Mouse (Mus musculus): ENCODE measurements at regions not wholly inside any gene's neighbourhood (a gene's known extent, or its start where the extent isn't known, plus 50 kb on each side); places are given as distances from the start of the nearest gene placed in this dataset.
A peak's percentile ranks its signal among the peaks of the same experiment; 100 is the strongest.

- no peak for DNase-seq
- peaks cover 5% of the 10 kb centered on the region; the same call in 1 of the 2 replicates for H3K36me3 ChIP-seq (replicated peaks; ENCODE audit: insufficient read depth, low read length)
- H3K9ac ChIP-seq (replicated peaks): no peak overlapping the region
- H3K27ac ChIP-seq (ENCODE audit: low read depth): no peak overlapping the region
- no peak overlapping the region for H3K4me2 ChIP-seq (ENCODE audit: low read depth, low read length)
- no peaks in the 10 kb centered on the region for H3K27me3 ChIP-seq (ENCODE audit: insufficient read depth, low read length)
- no peaks in the 10 kb centered on the region for H3K4me1 ChIP-seq (ENCODE audit: insufficient read depth)
- H3K9me3 ChIP-seq (ENCODE audit: low read length): no peaks in the 10 kb centered on the region
- no peak for TF ChIP-seq CTCF (IDR thresholded peaks at IDR 0.05; ENCODE audit: low read depth)
- no peak for TF ChIP-seq EP300 (IDR thresholded peaks at IDR 0.05; ENCODE audit: low read depth)
- no peak overlapping the region for H3K4me3 ChIP-seq (ENCODE audit: low read depth, low read length)
- ATAC-seq: no peak
- WGBS (ENCODE audit: insufficient replicate concordance): 83% methylated on average over 4 of the region's 4 CpGs
Observed at GRCm38 (mm10) chr15:62246561-62247079, 1323.8 kb upstream of the A1bg start.

GRCm38 (mm10) chr15:62245237-62245636, 1322.4 kb upstream of the A1bg start:
- H3K27me3 ChIP-seq (ENCODE audit: insufficient read depth, low read length): no peaks in the 10 kb centered on the region
- no peak for ATAC-seq
- H3K9ac ChIP-seq (replicated peaks): no peak overlapping the region
- no peak for DNase-seq
- H3K9me3 ChIP-seq (ENCODE audit: low read length): no peaks in the 10 kb centered on the region
- H3K4me1 ChIP-seq (ENCODE audit: insufficient read depth): no peaks in the 10 kb centered on the region
- no peak overlapping the region for H3K4me3 ChIP-seq (ENCODE audit: low read depth, low read length)
- no peak overlapping the region for H3K27ac ChIP-seq (ENCODE audit: low read depth)
- H3K36me3 ChIP-seq (replicated peaks; ENCODE audit: insufficient read depth, low read length): peaks cover 5% of the 10 kb centered on the region; the same call in 1 of the 2 replicates
- WGBS (ENCODE audit: insufficient replicate concordance): 84% methylated on average over 1 of the region's 1 CpGs
- TF ChIP-seq CTCF (IDR thresholded peaks at IDR 0.05; ENCODE audit: low read depth) (no peak), EP300 (IDR thresholded peaks at IDR 0.05; ENCODE audit: low read depth) (no peak)
- H3K4me2 ChIP-seq (ENCODE audit: low read depth, low read length): no peak overlapping the region

GRCm38 (mm10) chr15:62244819-62245218, 1322.0 kb upstream of the A1bg start:
- 89% methylated on average over 3 of the region's 3 CpGs for WGBS (ENCODE audit: insufficient replicate concordance)
- TF ChIP-seq EP300 (IDR thresholded peaks at IDR 0.05; ENCODE audit: low read depth) (no peak), CTCF (IDR thresholded peaks at IDR 0.05; ENCODE audit: low read depth) (no peak)
- ATAC-seq (no peak), DNase-seq (no peak)
- Histone ChIP-seq H3K9me3 (ENCODE audit: low read length) (no peaks in the 10 kb centered on the region), H3K4me1 (ENCODE audit: insufficient read depth) (0 out of 2 replicates have a peak, but pooled peaks cover 3% of the 10 kb centered on the region), H3K4me3 (ENCODE audit: low read depth, low read length) (no peak overlapping the region), H3K4me2 (ENCODE audit: low read depth, low read length) (no peak overlapping the region), H3K27ac (ENCODE audit: low read depth) (no peak overlapping the region), H3K27me3 (ENCODE audit: insufficient read depth, low read length) (no peaks in the 10 kb centered on the region), H3K36me3 (replicated peaks; ENCODE audit: insufficient read depth, low read length) (peaks cover 5% of the 10 kb centered on the region; the same call in 1 of the 2 replicates), H3K9ac (replicated peaks) (no peak overlapping the region)

GRCm38 (mm10) chr15:62240031-62240430, 1317.2 kb upstream of the A1bg start:
- Histone ChIP-seq H3K4me3 (ENCODE audit: low read depth, low read length) (no peak overlapping the region), H3K9ac (replicated peaks) (no peak overlapping the region), H3K27me3 (ENCODE audit: insufficient read depth, low read length) (no peaks in the 10 kb centered on the region), H3K4me1 (ENCODE audit: insufficient read depth) (0 out of 2 replicates have a peak, but pooled peaks cover 4% of the 10 kb centered on the region), H3K9me3 (ENCODE audit: low read length) (no peaks in the 10 kb centered on the region), H3K4me2 (ENCODE audit: low read depth, low read length) (no peak overlapping the region), H3K36me3 (replicated peaks; ENCODE audit: insufficient read depth, low read length) (peaks cover 5% of the 10 kb centered on the region; the same call in 1 of the 2 replicates), H3K27ac (ENCODE audit: low read depth) (no peak overlapping the region)
- ATAC-seq (peak; percentile 36; the same call in 1 of the 2 replicates), DNase-seq (no peak)
- no peak for TF ChIP-seq EP300 (IDR thresholded peaks at IDR 0.05; ENCODE audit: low read depth)
- TF ChIP-seq CTCF (IDR thresholded peaks at IDR 0.05; ENCODE audit: low read depth): no peak
- WGBS (ENCODE audit: insufficient replicate concordance): 70% methylated on average over 3 of the region's 3 CpGs

GRCm38 (mm10) chr15:62238503-62239045, 1315.8 kb upstream of the A1bg start:
- WGBS (ENCODE audit: insufficient replicate concordance): 84% methylated on average over 5 of the region's 5 CpGs
- ATAC-seq: no peak

GRCm38 (mm10) chr15:62236056-62236455, 1313.2 kb upstream of the A1bg start:
- H3K4me1 ChIP-seq (ENCODE audit: insufficient read depth): peaks cover 8% of the 10 kb centered on the region; the same call in 1 of the 2 replicates
- no peak for ATAC-seq
- TF ChIP-seq CTCF (IDR thresholded peaks at IDR 0.05; ENCODE audit: low read depth) (no peak), EP300 (IDR thresholded peaks at IDR 0.05; ENCODE audit: low read depth) (no peak)
- H3K4me3 ChIP-seq (ENCODE audit: low read depth, low read length): no peak overlapping the region
- no peaks in the 10 kb centered on the region for H3K27me3 ChIP-seq (ENCODE audit: insufficient read depth, low read length)
- H3K9ac ChIP-seq (replicated peaks): no peak overlapping the region
- H3K4me2 ChIP-seq (ENCODE audit: low read depth, low read length): no peak overlapping the region
- H3K36me3 ChIP-seq (replicated peaks; ENCODE audit: insufficient read depth, low read length): no peaks in the 10 kb centered on the region
- 93% methylated on average over 2 of the region's 2 CpGs for WGBS (ENCODE audit: insufficient replicate concordance)
- no peaks in the 10 kb centered on the region for H3K9me3 ChIP-seq (ENCODE audit: low read length)
- H3K27ac ChIP-seq (ENCODE audit: low read depth): no peak overlapping the region
- DNase-seq: no peak

More at GRCm38 (mm10) chr15:62238503-62239045, 1315.8 kb upstream of the A1bg start:
- Histone ChIP-seq H3K27me3 (ENCODE audit: insufficient read depth, low read length) (no peaks in the 10 kb centered on the region), H3K4me1 (ENCODE audit: insufficient read depth) (peaks cover 4% of the 10 kb centered on the region; the same call in 1 of the 2 replicates), H3K9ac (replicated peaks) (no peak overlapping the region), H3K4me3 (ENCODE audit: low read depth, low read length) (no peak overlapping the region), H3K27ac (ENCODE audit: low read depth) (no peak overlapping the region), H3K9me3 (ENCODE audit: low read length) (no peaks in the 10 kb centered on the region), H3K36me3 (replicated peaks; ENCODE audit: insufficient read depth, low read length) (peaks cover under 1% of the 10 kb centered on the region; the same call in 1 of the 2 replicates), H3K4me2 (ENCODE audit: low read depth, low read length) (no peak overlapping the region)
- TF ChIP-seq EP300 (IDR thresholded peaks at IDR 0.05; ENCODE audit: low read depth) (no peak), CTCF (IDR thresholded peaks at IDR 0.05; ENCODE audit: low read depth) (no peak)
- no peak for DNase-seq
